Mouse (Mus musculus): ENCODE data around the gene 2510009E07Rik.
"Not testable (repeated sequence)": the region's sequence is repeated elsewhere in the genome, so short reads cannot be mapped to it uniquely, and the experiment has no call there.

Gene 2510009E07Rik

DNA sequence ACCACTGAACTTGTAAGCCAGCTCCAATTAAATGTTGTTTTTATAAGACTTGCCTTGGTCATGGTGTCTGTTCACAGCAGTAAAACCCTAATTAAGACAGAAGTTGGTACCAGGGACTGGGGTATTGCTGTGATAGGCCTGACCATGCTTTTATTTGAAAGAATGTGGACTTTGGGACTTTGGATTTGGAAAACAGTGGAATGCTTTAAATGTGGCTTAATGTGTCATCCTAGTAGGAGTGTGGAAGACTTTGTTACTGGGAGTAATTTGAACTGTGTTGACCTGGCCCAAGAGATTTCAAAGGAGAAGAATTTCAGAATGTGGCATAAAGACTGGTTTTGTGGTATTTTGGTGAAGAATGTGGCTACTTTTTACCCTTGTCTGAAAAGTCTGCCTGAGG lies 21.4 kb downstream of the 2510009E07Rik start:
- DNase-seq, result not testable (repeated sequence)

DNA sequence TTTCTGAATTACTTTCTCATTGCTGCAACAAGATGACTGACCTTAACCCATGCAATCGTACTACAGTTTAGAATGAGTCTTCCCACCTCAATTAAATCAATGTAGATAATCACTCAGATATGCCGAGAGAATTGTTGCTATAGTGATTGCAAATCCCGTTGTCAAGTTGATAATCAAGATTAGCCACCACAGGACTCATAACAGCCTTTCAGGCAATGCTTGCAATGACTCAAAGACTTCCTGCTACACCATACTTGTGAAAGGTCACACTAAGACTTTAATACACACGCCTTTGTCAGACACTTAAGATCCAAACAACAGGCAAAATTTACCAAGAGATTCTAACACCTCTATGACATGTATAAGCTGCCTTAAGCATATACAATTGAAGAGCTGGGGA lies 22.6 kb downstream of the 2510009E07Rik start:
- DNase-seq, result no peak

DNA sequence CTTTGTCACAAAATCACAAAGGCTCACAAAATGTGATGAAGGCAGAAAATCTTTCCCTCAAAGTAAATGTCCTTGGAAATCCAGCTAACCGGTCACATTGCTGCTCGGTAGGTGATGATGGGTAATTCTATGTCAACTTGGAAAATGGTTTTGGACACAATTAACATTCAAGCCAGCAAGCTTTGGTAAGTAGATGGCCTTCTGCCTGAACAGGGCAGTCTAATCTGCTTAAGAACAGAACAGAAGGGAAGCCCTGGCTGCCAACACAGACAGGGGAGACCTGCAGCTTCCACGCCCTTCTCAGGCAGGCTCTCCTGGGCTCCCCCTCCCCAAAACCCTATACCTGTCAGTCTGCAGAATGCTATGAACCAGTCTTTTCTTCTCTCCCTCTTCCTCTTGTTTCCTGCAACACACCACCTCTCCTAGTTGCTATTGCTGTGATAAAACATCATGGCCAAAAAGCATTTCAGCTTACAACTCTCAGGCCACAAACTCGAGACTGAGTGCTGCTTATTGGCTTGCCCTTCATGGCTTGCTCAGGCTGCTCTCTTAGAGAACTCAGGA lies 29.0 kb downstream of the 2510009E07Rik start:
- no peak for DNase-seq

DNA sequence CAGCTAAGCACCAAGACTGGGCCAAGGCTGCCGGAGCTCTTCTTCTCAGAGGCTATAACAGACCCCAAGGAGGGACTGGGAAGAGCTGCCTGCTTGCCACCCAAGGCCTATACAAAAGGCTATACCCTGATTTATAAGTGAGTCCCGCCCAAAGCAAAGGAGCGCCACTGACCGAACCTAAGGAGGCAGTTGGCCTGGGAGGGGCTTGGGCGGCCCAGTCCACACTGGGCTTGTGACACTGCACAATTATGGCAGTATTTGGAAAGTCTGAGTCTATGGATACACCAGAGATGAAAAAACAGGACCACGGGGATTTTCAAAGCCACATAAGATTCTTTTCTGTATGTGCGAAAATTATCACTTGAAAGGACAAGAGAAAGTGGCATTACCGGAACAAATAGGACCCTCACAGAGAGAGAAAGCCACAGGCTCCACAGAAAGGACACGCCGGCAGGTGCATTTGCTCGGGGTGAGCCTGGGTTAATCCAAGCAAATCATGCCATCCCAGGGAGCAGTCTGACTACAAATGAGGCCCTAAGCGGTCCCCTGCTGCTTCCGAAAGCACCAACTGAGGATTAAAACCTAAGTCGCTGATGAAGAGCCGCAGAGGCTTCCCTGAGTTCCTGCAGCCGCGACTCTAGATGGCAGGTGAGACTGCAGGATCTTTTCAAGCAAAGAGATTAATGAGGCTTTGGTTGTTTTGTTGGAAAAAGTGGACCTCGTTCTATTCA lies 29.7 kb downstream of the 2510009E07Rik start:
- no peak for DNase-seq

DNA sequence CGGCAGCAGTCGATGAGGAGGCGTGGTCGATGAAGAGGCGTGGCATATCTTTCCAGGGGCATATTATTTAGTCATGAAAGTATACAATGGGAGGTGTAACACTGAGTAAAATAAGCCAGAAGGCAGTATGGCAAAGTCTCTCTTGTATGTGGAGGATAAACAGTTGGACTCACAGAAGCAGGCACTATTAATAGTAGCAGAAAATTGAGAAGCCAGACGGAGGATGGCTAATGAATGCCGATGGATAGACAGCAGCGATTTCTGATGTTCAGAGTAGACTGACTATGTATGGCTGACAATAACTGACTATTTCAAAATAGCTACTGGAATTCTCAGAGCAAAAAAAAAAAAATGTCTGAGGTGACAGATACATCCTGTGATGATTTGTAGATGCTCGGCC lies 38.5 kb downstream of the 2510009E07Rik start:
- no peak for DNase-seq

DNA sequence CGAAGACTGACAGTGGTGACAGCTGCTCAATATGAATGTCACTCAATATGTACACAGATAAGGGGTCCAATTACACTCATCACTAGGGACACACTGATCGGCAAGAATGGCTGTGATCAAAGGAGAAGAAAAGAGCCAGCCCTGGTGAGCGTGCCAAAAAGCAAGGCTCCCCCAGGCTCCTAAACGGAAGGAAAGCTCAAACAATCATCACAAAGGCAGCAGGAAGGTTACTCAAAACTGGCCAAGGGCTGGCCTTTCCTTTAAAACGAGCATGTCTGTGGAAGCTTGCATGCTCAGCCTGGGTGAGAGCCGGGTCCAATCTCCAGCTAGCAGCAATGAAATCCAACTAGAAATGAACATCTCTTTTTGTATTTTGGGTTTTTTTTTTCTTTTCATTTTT lies 39.2 kb downstream of the 2510009E07Rik start:
- no peak for DNase-seq

DNA sequence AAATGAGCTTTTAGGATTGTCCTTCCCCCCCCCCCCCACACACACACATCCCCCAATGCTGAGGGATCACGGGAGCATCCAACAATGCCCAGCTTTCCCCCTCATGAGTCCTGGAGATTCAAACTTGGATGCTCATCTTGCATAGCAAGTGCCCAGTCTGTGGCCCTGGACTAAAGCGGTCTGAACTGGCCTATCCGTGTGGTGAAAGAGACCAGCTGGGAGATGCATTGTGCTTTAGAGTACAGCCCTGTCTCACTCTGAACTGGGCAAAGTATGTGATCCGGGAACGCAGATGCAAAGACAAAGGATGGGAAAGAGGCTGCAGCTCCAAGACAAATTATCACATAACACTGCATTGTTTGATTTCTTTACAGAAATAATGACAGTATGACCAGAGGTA lies 40.1 kb downstream of the 2510009E07Rik start:
- no peak for DNase-seq

DNA sequence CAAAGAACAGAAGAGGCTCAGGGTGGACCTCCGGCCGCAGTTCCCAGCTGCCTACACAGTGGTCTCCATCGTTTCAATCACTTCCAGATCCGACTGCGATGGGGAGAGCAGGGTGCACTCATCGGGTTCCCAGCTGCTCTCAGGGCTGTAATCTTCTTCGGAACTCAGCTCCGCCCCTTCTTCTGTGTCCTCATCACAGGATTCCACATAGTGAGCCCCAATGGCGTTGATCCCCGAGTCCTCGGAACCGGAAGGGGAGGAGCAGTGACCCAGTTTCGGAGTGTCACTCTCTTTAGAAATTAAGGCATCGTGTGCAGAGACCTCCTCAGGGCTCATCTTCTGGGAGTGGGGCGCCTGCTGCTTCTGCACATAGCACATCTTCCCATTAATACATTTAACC lies 41.3 kb downstream of the 2510009E07Rik start:
- no peak for DNase-seq

DNA sequence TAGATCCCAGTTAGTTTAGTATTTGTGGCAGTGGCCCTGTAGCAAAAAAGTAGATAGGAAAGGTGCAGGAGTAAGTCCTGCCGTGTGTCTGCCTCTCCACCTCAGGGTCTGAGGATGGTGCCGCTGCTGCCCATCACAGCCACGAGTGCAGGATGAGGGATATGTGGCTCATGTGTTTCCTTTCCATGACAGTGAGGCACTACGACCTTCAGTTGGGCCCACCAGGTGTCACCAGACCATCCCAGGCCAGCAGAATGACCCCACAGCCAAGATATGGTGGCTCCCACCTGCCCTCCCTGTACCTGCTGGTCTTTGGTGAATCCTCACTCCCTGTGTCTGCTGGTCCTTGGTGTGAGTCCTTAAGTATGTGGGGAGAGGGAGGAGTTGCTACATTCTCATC lies 43.3 kb downstream of the 2510009E07Rik start:
- DNase-seq, result no peak

DNA sequence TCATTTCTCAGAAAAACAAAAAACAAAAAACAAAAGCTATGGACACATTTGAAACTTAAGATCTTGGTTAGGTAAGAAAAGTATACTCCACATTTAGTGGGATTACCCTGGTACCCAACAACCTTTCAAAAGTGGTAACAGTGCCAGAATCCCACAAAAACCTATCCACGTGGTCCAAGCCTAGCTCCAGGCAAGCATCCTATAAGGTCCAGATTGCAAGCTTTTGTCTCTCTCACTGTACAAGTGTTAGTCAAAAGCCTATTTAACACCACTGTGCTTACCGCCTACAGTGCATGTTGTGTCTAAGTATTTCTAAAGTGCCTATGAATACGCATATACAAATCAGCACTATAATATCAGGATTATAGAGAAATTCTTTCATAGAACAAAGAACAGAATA lies 44.2 kb downstream of the 2510009E07Rik start:
- DNase-seq, result no peak

DNA sequence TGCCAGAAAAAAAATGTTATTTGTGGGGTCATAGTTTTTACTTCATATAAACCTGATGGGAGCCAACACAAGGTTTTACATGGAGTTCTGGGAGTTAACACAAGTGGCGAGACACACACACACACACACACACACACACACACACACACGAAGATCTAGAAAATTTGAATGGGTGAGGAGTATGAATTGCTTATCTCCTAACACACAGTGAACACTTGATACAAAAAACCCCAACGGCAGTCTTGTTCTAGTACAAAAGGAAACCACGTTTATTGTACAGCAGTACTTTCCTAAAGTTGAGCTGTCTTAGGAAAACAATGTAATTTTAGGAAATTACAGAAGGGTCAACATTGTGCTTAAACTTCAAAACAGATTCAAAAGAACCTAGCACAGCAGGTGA lies 45.7 kb downstream of the 2510009E07Rik start:
- DNase-seq, result no peak

DNA sequence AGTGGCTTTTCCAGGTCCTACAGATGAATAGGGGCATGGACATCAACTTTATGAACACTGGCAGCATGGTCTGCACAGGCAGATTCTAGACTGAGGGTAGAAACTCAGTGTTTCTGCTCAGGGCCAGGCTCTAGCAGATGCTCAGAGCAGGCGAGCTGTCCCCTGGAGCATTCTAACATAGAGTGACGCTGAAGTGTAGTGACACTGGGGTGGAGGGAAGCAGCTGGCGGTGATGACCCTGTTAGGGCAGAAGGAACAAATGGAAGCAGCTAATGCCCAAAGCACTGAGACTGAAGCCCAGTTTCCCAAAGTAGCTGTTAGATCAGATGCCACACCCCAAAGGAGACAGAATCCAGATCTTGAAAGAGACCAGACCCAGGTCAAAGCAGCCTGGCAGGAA lies 48.0 kb downstream of the 2510009E07Rik start:
- DNase-seq, result no peak

DNA sequence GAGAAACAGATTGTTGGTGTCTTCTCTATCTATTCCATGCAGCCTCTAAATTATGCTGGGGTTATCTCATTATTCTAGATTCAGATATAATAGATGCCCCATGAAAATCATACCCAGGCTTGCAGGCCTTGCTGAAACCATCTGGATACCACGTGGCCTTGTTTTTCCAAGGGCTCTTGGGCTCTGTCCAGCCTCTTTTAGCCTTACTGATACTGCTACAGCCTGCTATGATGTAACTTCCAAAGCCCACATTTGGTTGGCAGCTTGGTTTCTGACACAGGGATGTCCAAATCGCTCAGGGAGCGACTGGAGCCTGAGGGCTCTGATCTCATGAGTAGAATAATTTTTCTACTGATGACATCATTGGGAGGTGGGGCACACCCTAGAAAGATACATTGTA lies 48.5 kb downstream of the 2510009E07Rik start:
- DNase-seq, result no peak

DNA sequence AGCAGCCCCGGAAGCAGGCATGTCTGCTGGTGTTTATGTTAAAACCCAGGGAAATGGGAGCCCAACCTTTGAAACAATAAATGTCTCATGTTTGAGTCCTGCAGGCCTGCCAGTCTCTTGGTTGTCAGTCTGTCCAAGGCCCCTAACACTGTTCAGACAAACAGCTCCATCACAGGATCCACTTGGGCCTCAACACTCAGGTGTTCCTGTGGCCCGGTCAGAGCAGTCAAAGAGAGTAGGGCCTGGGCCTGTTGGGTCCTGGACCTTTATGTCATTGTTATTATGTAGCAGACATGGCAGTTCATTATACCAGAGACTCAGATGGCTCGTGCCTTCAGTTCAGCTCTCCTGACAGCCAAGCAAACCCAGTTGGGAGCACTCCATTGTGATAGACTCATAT lies 49.9 kb downstream of the 2510009E07Rik start:
- no peak for DNase-seq

DNA sequence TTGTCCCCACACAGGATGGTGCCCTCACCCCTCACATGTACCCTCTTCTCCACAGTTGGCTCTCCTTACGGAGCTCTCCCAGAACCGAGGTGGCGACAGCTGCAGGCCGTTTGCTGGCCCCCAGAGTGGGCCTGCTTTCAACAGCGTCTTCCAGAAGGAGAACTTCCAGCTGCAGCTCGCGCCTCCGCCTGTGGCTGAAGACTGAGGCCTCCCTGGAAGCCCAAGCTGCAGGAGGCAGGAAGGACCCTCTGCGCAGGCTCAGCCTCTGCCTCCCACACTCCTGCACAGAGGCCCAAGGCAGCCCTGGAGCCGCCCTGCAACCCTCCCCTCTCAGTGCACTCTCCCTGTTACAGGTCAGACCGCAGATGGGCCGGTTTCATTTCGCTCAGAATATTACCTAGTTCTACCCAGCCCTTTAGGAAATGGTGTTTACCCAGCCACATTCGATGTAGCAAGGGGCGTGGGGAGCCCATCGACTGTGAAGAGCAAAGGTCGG lies 50.4 kb downstream of the 2510009E07Rik start:
- no peak for DNase-seq

DNA sequence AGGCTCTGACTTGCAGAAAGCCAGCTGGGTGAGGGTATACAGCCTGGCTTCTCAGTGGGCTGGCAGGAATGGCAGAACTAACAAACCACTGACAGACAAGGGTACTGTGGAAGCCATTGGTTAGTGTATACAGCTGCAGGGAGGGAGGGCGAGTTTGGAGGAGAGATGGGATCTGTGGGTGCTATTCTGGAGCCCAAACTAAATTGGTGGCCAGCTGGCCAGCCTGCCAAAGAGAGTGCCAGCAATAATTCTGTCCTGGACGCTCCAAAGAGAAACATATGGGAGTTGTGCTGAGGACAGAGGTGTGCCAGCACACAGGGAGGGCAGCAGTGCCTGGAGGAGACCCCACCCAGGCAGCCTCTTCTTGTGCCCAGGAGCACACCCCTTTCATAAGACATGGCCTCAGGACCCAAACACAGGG lies 50.8 kb downstream of the 2510009E07Rik start:
- DNase-seq, result no peak

DNA sequence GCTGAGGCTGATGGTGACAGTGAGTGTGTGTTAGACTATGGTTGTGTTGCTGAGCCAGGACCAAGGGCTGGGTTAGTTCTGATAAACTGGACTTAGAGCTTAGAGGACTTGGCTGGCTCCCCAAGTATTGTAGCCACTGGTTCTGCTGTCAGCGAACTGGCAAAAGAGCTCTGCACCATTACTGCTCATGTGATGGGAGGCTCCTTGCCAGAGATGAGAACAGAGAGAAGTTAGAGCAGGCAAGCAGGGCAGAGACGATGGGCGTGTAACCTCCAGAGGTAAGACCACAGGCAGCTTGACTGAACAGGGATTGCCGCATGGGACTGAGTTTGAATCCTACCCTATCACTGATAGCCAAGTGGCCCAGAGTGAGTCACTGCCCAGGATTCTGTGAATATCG lies 51.6 kb downstream of the 2510009E07Rik start:
- DNase-seq, result no peak

DNA sequence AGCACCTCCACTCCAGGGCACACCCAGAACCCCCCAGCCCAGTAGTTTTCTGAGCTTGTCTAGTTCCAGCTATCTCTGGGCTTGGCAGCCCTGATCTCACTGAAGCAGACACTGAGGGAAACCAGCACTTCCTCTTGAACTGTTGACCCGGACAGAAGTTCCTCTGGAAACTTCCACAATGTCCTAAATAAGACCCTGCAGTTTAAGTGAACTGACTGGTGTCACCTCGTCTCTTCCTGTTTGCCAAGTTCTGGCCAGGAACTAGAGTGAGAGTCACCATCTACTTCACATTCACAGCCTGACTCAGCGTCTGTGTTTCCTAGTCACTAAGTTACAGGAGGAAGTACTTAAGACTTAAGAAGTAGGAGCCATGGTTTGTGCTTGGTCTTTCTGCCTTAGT lies 52.5 kb downstream of the 2510009E07Rik start:
- DNase-seq, result no peak

DNA sequence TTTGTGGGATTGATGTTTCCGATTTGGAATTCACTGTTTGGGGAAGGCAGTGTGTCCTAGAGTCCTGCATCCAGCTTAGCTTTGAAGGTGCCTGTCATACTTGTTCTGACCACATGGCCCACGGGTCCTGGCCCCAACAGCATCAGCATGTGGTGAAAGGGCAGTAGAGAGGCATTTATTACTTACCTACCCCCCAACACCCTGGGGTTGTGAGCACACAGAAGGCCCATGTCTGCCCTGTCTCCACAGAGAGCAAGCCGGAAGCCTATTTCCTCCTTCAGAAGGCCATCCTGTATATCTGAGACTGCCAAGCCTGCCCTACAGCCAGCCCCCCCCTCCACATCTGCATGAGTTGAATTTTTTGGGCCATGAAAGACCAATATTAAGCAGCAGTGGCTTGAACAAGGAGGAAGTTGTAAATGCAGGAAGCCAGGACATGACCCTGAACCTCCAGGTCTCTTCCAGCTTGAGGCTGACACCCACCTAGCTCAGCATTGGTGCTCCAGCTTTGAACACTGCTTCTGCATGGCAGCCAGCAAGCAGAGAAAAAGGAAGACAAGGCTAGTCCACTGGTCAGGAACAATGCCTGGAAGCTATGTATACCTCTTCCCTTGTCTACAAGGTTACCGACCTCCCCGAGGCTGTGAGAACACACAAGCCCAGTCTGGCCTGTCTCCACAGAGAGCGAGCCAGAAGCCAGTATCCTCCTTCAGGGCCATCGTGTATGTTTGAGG lies 53.5 kb downstream of the 2510009E07Rik start:
- no peak for DNase-seq

DNA sequence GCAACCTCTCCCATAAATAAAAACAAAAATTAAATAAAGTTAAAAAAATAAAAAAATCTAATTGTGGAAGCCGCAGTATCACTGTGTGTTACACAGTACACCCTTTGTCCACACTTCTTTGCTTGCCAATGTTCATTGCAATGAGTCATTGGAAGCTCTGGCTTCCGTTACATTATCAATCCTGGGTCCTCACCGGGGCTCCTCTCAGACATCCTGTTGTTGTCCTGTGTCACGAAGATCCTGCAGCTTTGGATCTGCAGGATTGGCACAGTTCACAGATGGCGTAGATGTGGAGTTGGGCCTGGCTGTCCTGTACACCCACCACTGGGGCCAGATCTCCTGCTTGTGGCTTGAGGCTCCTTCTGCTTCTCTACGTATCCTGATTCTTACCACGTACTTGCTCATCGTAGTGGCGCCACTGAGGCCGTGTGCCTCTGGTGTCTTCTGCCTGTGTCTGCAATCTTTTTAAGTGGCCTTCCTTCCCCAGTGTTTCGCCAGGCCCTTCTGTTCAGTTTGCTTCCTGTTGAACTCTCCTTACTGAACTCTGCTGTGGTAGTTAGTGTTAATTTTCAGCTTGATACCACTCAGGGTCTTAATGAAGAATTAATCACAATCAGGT lies 57.2 kb downstream of the 2510009E07Rik start:
- DNase-seq, result no peak

DNA sequence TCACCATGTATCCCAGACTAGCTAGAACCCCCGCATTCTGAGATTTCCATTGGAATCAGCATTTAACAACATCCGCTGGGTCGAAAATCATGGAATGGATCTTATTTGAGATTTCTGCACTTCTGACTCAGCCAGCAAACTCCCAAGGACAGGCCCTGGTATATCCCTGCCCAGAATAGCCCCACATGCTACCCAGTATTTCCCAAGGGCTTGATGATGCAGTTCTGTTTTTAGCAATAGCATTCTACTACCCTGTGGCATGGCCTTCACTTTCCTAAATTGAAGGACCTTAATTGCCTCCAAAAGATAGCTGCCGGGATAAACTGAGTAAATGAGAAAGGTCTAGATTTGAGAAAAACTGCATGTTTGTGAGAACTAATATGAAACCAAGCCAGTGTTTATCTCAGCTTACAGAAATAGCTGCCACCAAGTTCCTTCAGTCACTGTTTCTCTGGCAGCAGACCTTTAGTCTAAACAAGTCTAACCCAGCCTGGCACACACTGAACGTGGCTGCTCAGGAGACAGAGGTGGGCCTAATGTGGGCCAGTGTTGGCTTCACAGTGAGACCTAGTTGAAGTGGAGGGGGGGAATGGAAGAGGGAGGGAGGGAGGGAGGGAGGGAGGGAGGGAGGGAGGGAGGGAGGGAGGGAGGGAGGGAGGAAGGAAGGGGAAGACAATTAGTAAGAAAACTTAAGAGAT lies 58.2 kb downstream of the 2510009E07Rik start:
- DNase-seq, result no peak

DNA sequence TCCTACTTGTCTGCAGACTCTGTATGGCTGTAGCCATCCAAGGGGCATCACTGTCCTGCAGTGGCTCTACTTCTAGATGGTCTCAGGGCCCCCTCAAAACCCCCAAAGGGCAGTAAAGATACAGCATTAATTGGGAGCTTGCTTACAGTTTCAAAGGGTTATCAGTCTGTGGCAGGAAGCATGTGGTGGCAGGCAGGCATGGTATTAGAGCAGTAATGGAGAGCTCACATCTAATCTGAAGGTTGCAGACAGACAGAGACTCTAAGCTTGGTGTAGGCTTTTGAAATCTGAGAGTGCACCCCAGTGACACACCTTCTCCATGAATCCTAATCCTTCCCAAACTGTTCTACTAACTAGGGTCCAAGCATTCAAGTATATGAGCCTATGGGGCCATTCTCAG lies 60.0 kb downstream of the 2510009E07Rik start:
- no peak for DNase-seq

DNA sequence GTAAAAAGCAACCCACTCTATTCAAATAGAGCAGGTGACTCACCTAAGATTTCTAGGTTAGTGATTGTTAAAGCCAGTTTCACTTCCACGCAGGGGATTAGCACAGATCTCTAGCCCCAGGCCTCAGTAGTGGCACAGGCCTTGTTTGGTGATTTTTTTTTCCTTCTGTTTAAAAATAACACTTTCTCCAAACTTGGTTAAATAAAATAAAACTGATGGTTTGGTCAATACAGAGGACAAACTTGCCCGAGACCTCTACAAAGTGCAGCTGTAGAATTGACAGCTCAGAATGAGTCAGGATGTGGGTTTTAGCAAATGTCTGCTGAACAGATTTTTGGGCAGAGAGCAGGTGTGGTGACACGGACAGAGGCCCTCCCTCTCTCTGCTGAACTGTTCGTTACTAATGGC lies 62.6 kb downstream of the 2510009E07Rik start:
- DNase-seq, result no peak
